Mouse (Mus musculus): Measurements from ENCODE around the gene Gdf5. TPM values are rescaled to one million over a fixed set of nuclear protein-coding genes. Genes with fewer than 3 reads are reported as not detected.

Gdf5 gene
- not detected for total RNA-seq (2021)
- long read RNA-seq, experiment 1 = 0 reads
- long read RNA-seq, experiment 2 = 0 reads

DNA sequence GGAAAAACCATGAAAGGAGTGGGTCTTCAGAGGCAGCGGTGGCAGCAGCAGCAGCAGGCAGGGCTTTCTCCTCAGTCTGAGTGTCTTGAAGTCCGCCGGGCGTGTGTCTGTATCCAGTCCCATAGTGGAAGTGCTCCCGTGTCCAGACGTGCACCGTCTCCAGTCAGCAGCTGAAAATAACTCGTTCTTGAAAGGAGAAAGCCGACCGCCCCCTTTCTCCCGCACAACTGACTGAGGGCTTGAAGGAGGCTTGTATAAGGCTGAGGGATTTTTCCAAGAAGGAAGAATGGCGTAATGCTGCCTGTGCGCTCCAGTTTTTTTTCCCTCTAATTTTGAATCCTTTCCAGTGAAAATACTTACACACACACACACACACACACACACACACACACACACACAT lies at the start of gene Gdf5:
TSS of gene Gdf5 (minus strand) at position 244 of the 400 bp plus-strand sequence.
- no peak for DNase-seq

DNA sequence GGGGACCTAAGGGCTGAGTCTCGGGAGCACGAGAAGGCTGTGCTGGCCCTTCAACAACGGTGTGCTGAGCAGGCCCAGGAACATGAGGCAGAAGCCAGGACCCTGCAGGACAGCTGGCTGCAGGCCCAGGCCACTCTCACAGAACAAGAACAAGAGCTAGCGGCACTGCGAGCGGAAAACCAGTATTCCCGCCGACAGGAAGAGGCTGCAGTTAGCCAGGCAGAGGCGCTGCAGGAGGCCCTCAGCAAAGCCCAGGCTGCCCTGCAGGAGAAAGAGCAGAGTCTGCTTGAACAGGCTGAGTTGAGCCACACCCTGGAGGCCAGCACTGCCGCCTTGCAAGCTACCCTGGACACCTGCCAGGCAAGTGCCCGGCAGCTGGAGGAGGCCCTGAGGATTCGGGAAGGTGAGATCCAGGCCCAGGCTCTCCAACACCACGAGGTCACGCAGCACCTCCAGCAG lies 46.7 kb upstream of the Gdf5 start:
- DNase-seq = peak; percentile 58

DNA sequence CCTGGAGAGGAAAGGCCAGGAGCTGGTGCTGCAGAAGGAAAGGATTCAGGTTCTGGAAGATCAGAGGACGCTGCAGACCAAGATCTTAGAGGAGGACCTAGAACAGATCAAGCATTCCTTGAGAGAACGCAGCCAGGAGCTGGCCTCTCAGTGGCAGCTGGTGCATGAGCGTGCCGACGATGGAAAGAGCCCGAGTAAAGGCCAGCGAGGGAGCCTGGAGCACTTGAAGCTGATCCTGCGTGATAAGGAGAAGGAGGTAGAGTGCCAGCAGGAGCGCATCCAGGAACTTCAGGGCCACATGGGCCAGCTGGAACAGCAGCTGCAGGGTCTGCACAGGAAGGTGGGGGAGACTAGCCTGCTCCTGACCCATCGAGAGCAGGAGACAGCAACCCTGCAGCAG lies 46.0 kb upstream of the Gdf5 start:
- DNase-seq = no peak

GRCm38 (mm10) chr2:155989085-155989484 lies 43.9 kb upstream of the Gdf5 start:
- DNase-seq = no peak

GRCm38 (mm10) chr2:155987131-155987530 lies 42.0 kb upstream of the Gdf5 start:
- DNase-seq = no peak

DNA sequence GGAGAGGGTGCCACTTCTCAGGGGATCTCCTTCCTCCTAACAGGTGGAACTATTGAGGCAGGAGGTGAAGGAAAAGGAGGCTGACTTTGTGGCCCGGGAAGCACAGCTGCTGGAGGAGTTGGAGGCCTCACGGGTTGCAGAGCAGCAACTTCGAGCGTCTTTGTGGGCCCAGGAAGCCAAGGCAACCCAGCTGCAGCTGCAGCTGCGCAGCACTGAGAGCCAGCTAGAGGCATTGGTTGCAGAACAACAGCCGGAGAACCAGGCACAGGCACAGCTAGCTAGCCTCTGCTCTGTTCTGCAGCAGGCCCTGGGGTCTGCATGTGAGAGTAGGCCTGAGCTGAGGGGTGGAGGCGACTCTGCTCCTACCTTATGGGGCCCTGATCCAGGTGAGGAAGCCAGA lies 40.6 kb upstream of the Gdf5 start:
- DNase-seq = no peak

DNA sequence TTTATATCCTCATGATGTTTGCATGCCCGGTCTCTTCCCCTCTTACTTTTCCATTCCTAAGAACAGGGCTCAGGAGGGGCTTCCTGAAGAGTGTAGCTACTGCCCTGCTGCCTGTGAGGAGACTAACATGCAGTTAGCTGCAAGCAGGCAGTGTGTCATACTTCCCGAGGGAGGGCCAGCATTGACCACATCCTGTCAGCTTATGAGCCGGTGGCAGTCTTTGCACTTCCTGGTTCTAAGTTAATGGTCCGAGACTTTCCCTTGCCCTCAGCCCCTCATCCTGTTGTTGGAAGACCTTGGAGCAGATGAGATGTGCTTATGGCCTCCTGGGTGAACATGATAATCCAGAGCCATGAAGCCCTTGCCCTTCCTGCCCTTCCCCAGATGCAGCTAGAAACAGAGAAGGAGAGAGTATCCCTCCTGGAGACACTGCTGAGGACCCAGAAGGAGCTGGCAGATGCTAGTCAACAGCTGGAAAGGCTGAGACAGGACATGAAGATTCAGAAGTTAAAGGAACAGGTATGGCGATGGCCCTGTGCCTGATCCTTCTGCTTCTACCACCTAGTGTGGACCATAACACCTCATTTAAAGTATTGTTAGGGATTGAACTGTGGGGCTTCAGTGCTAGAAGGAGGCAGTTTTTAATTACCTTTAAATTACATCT lies 34.3 kb upstream of the Gdf5 start:
- DNase-seq = no peak

GRCm38 (mm10) chr2:155974087-155974731 lies 29.0 kb upstream of the Gdf5 start:
- DNase-seq = no peak

GRCm38 (mm10) chr2:155973348-155973747 lies 28.2 kb upstream of the Gdf5 start:
- no peak for DNase-seq

DNA sequence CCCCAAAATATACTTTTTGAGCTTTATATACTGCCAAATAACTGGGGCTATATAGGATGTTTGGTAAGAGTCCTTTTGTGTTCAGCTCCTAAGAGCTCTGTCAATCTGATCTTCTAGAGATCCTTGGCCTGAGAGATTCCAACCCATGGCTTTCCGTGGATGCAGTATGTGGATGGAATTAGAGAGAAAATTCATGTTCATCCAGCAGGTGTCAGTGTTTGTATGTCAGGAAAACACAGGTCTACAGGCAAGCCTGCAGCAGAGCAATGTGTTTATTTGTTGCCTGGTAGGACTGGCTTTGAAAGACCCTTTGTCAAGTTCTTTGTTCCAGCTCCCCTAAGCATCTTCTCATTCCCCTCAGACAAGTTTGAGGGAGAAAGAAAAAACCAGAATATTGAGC lies 17.8 kb upstream of the Gdf5 start:
- no peak for DNase-seq

DNA sequence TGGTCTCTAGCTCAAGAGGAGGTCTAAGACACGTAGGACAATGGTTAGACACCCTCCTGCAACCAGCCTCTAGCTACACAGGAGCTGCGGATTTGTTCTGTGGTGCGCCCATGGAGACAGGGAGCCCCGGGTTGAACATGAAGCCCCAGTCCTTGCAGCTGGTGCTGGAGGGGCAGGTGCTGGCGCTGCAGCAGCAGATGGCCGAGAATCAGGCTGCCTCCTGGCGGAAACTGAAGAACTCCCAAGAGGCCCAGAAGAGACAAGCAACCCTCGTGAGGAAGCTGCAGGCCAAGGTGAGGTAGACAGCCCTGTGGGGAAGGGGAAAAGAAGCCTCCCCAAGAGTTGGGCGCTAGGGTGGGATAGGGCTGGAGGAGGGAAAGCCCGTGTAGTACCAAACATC lies 16.7 kb upstream of the Gdf5 start:
- no peak for DNase-seq

- DNase-seq = no peak
Observed at GRCm38 (mm10) chr2:155959981-155960380, 14.8 kb upstream of the Gdf5 start.

DNA sequence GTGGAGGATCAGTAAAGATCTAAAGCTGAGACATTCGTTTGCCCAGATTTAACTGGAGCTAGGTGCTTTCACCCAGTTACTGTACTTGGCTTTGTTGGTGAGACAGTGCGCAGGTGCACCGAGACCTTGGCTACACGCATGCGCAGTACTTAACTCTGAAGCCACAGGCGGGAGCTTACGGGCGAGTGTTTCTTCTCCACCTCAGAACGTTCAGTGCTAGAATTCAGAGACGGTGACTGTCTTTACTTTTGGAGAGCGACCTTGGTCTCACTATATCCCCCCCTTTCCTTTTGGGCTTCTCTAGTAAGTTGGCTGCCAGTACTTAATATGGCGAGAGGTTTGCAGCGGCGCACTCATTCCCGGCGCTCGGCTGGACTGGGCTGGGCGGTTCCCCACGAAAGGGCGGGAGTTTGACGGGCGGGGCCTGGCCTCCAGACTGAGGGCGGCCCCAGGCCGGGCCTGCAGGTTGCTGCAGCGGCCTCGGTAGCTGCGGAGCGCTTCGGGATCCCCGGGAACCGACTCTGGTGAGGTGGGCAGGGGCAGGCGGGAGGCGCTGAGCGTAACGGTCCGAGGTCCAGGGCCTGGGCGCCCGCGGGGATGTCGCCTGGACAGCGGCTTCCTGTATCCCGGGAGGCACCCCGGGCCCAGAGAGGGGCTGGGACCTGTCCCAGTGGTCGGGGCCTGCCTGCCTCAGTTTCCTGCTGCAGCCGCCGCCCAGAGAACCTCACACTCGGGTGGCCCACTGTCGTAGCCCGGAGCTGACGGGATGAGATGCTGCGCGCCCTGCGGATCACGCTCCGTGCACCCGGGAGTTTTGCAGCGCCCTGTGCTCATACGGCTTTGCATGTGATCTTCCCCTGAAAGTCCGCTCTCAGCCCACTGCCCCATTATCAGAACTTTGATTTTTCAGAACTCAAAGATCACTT lies 11.2 kb upstream of the Gdf5 start, which contains the start of gene Cep250:
TSS of gene Cep250 (plus strand) at position 325 of the 926 bp plus-strand sequence.
- DNase-seq = peak; percentile 91

GRCm38 (mm10) chr2:155952006-155952405 lies 6.8 kb upstream of the Gdf5 start:
- DNase-seq = no peak

GRCm38 (mm10) chr2:155949362-155949761 lies 4.2 kb upstream of the Gdf5 start:
- peak; percentile 31 for DNase-seq

- DNase-seq = no peak
Observed at GRCm38 (mm10) chr2:155947390-155948002, 2.3 kb upstream of the Gdf5 start.

- DNase-seq = no peak
Observed at GRCm38 (mm10) chr2:155946499-155946898, 1.3 kb upstream of the Gdf5 start.

DNA sequence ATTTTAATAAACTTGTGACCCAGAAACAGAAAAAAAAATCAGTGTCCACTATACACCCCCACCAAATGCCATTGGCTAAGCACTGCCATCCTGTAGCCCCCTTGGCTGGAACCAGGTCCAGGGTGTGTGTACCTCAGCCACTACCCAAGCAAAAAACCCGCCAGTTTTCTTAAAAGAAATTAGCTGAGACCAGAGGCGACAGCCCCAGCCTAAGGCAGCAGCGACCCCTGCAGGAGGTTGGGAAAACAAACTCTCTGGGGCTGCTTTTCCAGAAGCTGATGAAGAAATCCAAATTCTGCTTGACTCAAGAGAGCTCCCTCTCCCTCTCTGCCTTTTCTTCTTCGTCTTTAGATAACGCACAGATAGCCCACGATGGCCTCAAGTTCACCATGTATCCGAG lies 902 bp upstream of the Gdf5 start:
- peak; percentile 38 for DNase-seq

DNA sequence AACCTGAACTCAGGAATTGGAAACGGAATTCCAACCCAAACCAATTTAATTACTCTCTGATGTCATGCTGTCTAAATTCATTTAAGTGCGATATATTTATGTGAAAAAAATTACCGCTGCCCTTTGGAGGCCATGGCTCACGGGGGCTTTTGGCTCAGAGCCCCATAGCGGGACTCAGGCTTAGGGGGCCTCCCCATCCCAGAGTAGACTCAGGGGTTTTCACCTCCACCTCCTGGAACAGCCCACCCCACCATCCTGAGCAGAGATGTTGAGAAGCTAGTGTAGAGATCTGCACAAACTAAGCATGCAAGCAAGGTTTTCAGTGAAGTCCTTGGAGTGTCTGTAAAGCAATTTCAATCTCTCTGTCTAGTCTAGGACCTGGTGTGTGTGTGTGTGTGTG lies 413 bp upstream of the Gdf5 start:
- DNase-seq = no peak

- DNase-seq = no peak
Observed at GRCm38 (mm10) chr2:155944685-155945084, 482 bp downstream of the Gdf5 start.

DNA sequence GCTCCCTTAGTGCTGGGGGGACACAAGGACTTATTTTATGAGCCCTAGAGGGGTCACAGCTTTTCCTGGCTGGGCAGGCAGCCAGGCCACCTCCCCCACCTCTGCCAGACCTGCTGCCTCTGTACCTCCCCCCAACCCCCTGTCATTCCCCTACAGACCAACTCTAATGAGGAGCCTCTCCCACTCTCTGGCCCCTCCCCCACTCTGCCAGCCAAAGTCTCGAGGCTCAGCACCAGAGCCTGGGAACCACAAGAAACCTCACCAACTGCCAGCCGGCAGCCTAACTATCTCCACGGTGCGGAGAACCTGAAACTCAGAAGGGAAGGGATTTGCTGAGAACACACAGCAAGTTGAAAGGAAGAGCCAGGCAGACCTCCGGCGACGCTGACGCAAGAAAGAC lies 1.7 kb downstream of the Gdf5 start:
- DNase-seq = no peak

Measured in gastrocnemius, postnatal 25 days (tissue).